Comparison of ENCODE assay signal across 8 mouse cellular contexts in the genomic region with DNA sequence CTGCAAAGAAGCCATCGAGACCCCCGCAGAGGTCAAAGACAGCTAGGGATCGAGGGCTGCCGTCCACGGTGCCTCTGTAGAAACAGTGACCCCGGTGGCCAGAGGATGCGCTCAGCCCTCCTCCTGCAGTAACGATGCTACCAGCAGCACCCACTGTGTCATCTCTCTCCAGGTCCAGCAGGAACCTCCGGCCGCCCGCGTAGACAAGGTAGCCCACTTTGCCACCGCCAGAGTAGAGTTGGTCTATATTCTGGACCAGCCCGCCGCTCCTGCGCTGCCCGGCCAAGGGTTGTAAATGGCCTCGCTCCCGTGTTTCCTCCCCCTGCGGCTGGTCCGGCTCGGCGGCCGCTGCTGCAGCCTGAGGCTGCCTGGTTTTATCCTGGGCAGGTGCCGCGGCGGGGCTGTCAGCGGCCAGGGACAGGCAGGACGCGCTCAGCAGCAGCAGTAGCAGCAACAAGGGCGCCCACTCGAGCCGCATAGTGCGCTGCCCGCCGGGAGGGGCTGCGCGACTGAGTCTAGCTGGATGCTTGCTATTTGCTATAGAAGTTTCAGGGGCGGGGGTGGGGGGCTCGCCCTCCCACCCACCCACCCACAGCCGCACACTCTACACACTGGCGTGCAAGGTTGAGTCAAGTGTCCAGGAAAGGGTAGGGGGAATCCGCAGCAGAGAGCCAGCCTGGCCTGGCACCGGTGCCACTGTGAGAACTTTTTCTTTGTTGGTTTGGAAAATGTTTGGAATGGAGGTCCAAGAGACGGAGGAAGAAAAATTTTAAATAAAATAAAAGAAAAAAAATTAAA. TPM values are rescaled to one million over a fixed set of nuclear protein-coding genes. Genes with fewer than 3 reads are reported as not detected.
A peak's percentile ranks its signal among the peaks of the same experiment; 100 is the strongest.
DNase-seq lines count a peak whose midpoint lies in the region; ATAC-seq and TF ChIP-seq lines count a peak whose summit lies in the region.

No protein-coding gene starts in this region.

- peak overlapping the region; percentile 66 for H3K4me3 ChIP-seq in forebrain, embryonic 10.5 days
- H3K4me3 ChIP-seq in limb, embryonic 14.5 days (replicated peaks; ENCODE audit: low read length), result peak overlapping the region; percentile 68
- peak overlapping the region; percentile 63 for H3K4me3 ChIP-seq in neural tube, embryonic 13.5 days

- peak overlapping the region; percentile 77 for H3K9ac ChIP-seq in limb, embryonic 14.5 days (ENCODE audit: low read depth, low read length, severe bottlenecking)
- peak overlapping the region; percentile 78 for H3K9ac ChIP-seq in neural tube, embryonic 13.5 days

- peak; percentile 1 for ATAC-seq in Patski
- ATAC-seq in limb, embryonic 14.5 days (ENCODE audit: low FRiP score, low read depth), result 0 out of 2 replicates have a peak, but pooled peaks have one; percentile 20
- ATAC-seq in neural tube, embryonic 13.5 days (ENCODE audit: low read depth), result peak; percentile 83
- no peak for ATAC-seq in monocyte, adult 5-6 weeks (replicated peaks; ENCODE audit: insufficient number of reproducible peaks, low FRiP score, low TSS enrichment, poor library complexity, severe bottlenecking)

- H3K9me3 ChIP-seq in forebrain, embryonic 10.5 days, result no peaks in the 10 kb centered on the region
- no peaks in the 10 kb centered on the region for H3K9me3 ChIP-seq in limb, embryonic 14.5 days (ENCODE audit: control insufficient read depth, low read length)
- H3K9me3 ChIP-seq in neural tube, embryonic 13.5 days, result no peaks in the 10 kb centered on the region

- in situ Hi-C loops in Patski (cut with MboI; ENCODE audit: low pct_unique_long_range_greater_than_20kb), result loop anchor here (5.0 to 10.0 kb wide), 2 partner anchors 402 to 505 kb away; no protein-coding TSS in a partner anchor

- CTCF ChIA-PET in Patski (lab: Charles Lee), result interaction anchor here (1.8 kb wide), 1 partner anchor 402 kb away, joined by 4 read pairs; no protein-coding TSS in a partner anchor

- peak; percentile 36 to 45 for DNase-seq in cerebellum, postnatal 14 days
- no peak for DNase-seq in cerebellum, adult 9-11 months
- DNase-seq in Patski (ENCODE audit: low read depth, low spot score), result no peak
- DNase-seq in forebrain, embryonic 10.5 days (ENCODE audit: extremely low spot score, low spot score), result peak; percentile 55
- DNase-seq in heart, postnatal 4 days, result peak; percentile 57
- no peak for DNase-seq in limb, embryonic 14.5 days (ENCODE audit: low spot score)

- H3K4me1 ChIP-seq in forebrain, embryonic 10.5 days, result peaks cover 28% of the 10 kb centered on the region
- H3K4me1 ChIP-seq in limb, embryonic 14.5 days (ENCODE audit: control insufficient read depth, insufficient read depth, low read length), result peaks cover 33% of the 10 kb centered on the region
- peaks cover 26% of the 10 kb centered on the region for H3K4me1 ChIP-seq in neural tube, embryonic 13.5 days (replicated peaks)

- no peaks in the 10 kb centered on the region for H3K27me3 ChIP-seq in Patski
- peaks cover 53% of the 10 kb centered on the region for H3K27me3 ChIP-seq in forebrain, embryonic 10.5 days (ENCODE audit: poor library complexity, severe bottlenecking)
- no peaks in the 10 kb centered on the region for H3K27me3 ChIP-seq in limb, embryonic 14.5 days (ENCODE audit: control insufficient read depth, insufficient read depth, low read length)
- peaks cover 34% of the 10 kb centered on the region for H3K27me3 ChIP-seq in neural tube, embryonic 13.5 days

- WGBS in forebrain, embryonic 10.5 days, result under 1% methylated on average over 45 of the region's 45 CpGs
- WGBS in limb, embryonic 14.5 days, result 1% methylated on average over 45 of the region's 45 CpGs
- WGBS in neural tube, embryonic 13.5 days, result under 1% methylated on average over 45 of the region's 45 CpGs

- no peak for TF ChIP-seq POLR2A in limb, embryonic 14.5 days (IDR thresholded peaks at IDR 0.05; ENCODE audit: borderline replicate concordance, extremely low read depth, insufficient read depth, insufficient read length)

- peak overlapping the region; percentile 67 for H3K27ac ChIP-seq in forebrain, embryonic 10.5 days
- H3K27ac ChIP-seq in limb, embryonic 14.5 days (replicated peaks; ENCODE audit: low read depth, low read length), result peak overlapping the region; percentile 86
- H3K27ac ChIP-seq in neural tube, embryonic 13.5 days (replicated peaks), result peak overlapping the region; percentile 39

- POLR2A ChIA-PET in Patski (lab: Charles Lee), result interaction anchor here (0.8 to 1.3 kb wide), 2 partner anchors 12 to 195 kb away, joined by 3 read pairs; no protein-coding TSS in a partner anchor

- TF ChIP-seq CTCF in Patski (IDR thresholded peaks at IDR 0.05), result no peak

- peak overlapping the region; percentile 90 for H3K4me2 ChIP-seq in limb, embryonic 14.5 days (replicated peaks; ENCODE audit: low read depth, low read length, severe bottlenecking)
- H3K4me2 ChIP-seq in neural tube, embryonic 13.5 days, result peak overlapping the region; percentile 95

- no peaks in the 10 kb centered on the region for H3K36me3 ChIP-seq in forebrain, embryonic 10.5 days (replicated peaks)
- no peaks in the 10 kb centered on the region; the same call in 1 of the 2 replicates for H3K36me3 ChIP-seq in limb, embryonic 14.5 days (ENCODE audit: control insufficient read depth, insufficient read depth, low read length)
- no peaks in the 10 kb centered on the region for H3K36me3 ChIP-seq in neural tube, embryonic 13.5 days

RNA-seq across cellular contexts. Expression of a gene that starts 1.6 kb away (rescaled TPM):
- polyA plus RNA-seq in Patski (2021), result 49.1 TPM
- polyA plus RNA-seq in forebrain, embryonic 10.5 days (2016; fragmentation: Nextera tagmentation; extraction: Ambion mirVana), result 0.32 and 0.37 TPM in 2 replicates
- total RNA-seq in heart, postnatal 4 days (2021), result 10 to 100 TPM; 10.2 to 10.6 TPM
- polyA plus RNA-seq in limb, embryonic 14.5 days (2012; rRNA removed), result 5.3 and 5.4 TPM in 2 replicates
- 10.7 and 10.9 TPM in 2 replicates for polyA plus RNA-seq in limb, embryonic 14.5 days (2014; fragmentation: Nextera tagmentation; extraction: Ambion mirVana)
- polyA plus RNA-seq in neural tube, embryonic 13.5 days (2015; fragmentation: Nextera tagmentation; extraction: Ambion mirVana), result 5.5 and 6.2 TPM in 2 replicates
- total RNA-seq in monocyte, adult 5-6 weeks (2017), result not detected in 3 replicates

Comparison
In these comparisons a context has a peak if more than half of its experiments do, and no peak if none do; other contexts are left out.
1. DNase-seq: peak in cerebellum, postnatal 14 days (2 of 2), forebrain, embryonic 10.5 days (single experiment) and heart, postnatal 4 days (single experiment); none in cerebellum, adult 9-11 months (single experiment), Patski (single experiment) and limb, embryonic 14.5 days (single experiment).
2. Peak in every context shown above with its lines, with median percentiles within 50 percentile points of each other: H3K27ac ChIP-seq and H3K4me3 ChIP-seq.